Mouse (Mus musculus): ENCODE measurements around the gene Ssc4d. TPM values are rescaled to one million over a fixed set of nuclear protein-coding genes. Genes with fewer than 3 reads are reported as not detected.

Ssc4d gene
- polyA plus RNA-seq, 1 experiment, result 4.3 TPM

GRCm38 (mm10) chr5:135918059-135918437, 56.3 kb downstream of the Ssc4d start:
- H3K27me3 ChIP-seq (replicated peaks; ENCODE audit: control insufficient read depth, insufficient read depth, low read length), result no peaks in the 10 kb centered on the region
- H3K27ac ChIP-seq (ENCODE audit: insufficient read depth, low read depth, low read length), result no peak overlapping the region
- TF ChIP-seq POLR2A (IDR thresholded peaks at IDR 0.05; ENCODE audit: low read depth, low read length), result no peak
- TF ChIP-seq CTCF (conservative IDR thresholded peaks at IDR 0.05; ENCODE audit: insufficient read depth, insufficient read length, low read depth, low read length), result no peak
- no peak for DNase-seq
- peaks cover 4% of the 10 kb centered on the region; the same call in 1 of the 2 replicates for H3K4me1 ChIP-seq (ENCODE audit: control insufficient read depth, insufficient read depth, low read length)
- 89% methylated on average over 5 of the region's 5 CpGs for WGBS
- H3K36me3 ChIP-seq (ENCODE audit: control insufficient read depth, insufficient read depth, low read length), result no peaks in the 10 kb centered on the region; the same call in 1 of the 2 replicates
- no peak overlapping the region for H3K4me3 ChIP-seq (ENCODE audit: insufficient read depth, low read depth, low read length)

DNA sequence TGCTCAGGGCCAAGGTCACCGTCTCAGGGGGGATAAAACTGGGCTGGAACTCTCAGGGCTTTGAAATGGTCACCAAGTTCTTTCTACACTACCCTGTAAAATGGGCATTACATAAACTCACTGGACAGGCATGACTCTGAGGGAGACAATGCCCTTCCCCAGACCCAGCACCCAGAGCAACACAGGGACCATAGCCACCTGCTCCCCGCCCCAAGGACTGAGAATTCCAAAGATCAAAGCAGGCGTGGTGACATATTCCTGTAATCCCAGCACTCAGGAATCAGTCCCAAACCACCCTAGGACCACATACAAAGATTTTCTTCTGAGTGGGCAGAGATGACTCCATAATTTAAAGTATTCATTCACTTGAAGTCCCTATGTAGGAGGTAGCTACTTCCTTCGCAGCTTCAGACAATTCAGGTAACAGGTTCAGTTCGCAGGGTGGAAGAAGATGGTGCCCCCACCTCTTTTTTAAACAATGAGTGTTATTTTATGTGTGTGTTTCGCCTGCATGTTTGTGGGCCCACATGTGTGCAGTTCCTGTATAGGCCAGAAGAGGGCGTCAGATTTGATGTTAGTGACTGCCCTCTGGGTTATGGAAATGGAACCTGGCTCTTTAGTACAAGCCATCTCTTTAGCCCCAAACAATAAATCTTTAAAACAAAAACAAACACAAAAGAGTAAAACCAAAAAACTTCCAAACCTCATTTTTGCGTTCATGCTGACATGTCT, 56.8 kb downstream of the Ssc4d start:
- Histone ChIP-seq H3K27ac (ENCODE audit: insufficient read depth, low read depth, low read length) (no peak overlapping the region), H3K27me3 (replicated peaks; ENCODE audit: control insufficient read depth, insufficient read depth, low read length) (no peaks in the 10 kb centered on the region), H3K4me1 (ENCODE audit: control insufficient read depth, insufficient read depth, low read length) (peaks cover 4% of the 10 kb centered on the region; the same call in 1 of the 2 replicates), H3K36me3 (ENCODE audit: control insufficient read depth, insufficient read depth, low read length) (no peaks in the 10 kb centered on the region; the same call in 1 of the 2 replicates), H3K4me3 (ENCODE audit: insufficient read depth, low read depth, low read length) (no peak overlapping the region)
- 87% methylated on average over 8 of the region's 8 CpGs for WGBS
- DNase-seq, result peak; percentile 46
- TF ChIP-seq POLR2A (IDR thresholded peaks at IDR 0.05; ENCODE audit: low read depth, low read length) (no peak), CTCF (conservative IDR thresholded peaks at IDR 0.05; ENCODE audit: insufficient read depth, insufficient read length, low read depth, low read length) (0 out of 2 replicates have a peak, but pooled peaks have one; percentile 18)

- WGBS, result 76% methylated on average over 3 of the region's 3 CpGs
- Histone ChIP-seq H3K4me1 (ENCODE audit: control insufficient read depth, insufficient read depth, low read length) (peaks cover 4% of the 10 kb centered on the region; the same call in 1 of the 2 replicates), H3K27me3 (replicated peaks; ENCODE audit: control insufficient read depth, insufficient read depth, low read length) (no peaks in the 10 kb centered on the region), H3K27ac (ENCODE audit: insufficient read depth, low read depth, low read length) (no peak overlapping the region), H3K4me3 (ENCODE audit: insufficient read depth, low read depth, low read length) (no peak overlapping the region), H3K36me3 (ENCODE audit: control insufficient read depth, insufficient read depth, low read length) (no peaks in the 10 kb centered on the region)
- TF ChIP-seq POLR2A (IDR thresholded peaks at IDR 0.05; ENCODE audit: low read depth, low read length) (no peak), CTCF (conservative IDR thresholded peaks at IDR 0.05; ENCODE audit: insufficient read depth, insufficient read length, low read depth, low read length) (no peak)
- peak; percentile 56 for DNase-seq
These were observed 57.7 kb downstream of the Ssc4d start for GRCm38 (mm10) chr5:135916601-135917000.

DNA sequence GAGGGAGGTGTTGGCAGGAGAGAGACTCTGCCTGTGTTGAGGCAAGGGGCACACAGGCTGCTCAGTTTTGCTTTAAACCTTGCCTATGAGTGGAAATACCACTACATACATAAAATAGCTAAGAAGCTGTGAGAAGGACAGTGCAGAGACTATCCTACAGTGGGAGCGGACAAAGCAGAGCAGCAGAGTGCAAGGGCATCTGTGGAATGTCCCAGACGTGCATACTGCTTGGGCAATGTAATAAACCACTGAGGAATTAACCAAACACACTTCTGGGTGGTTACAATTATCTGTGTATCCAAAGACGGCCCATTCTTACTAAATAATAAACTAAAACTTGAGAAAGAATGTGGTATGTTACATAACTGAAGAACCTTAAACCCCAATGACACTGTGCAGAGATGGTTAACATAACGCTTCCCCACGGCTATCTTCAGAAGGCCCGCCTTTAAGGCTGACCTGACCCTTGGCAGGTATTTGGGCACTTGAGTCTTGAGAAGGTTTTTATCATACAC, 58.2 kb downstream of the Ssc4d start:
- Histone ChIP-seq H3K4me3 (ENCODE audit: insufficient read depth, low read depth, low read length) (no peak overlapping the region), H3K4me1 (ENCODE audit: control insufficient read depth, insufficient read depth, low read length) (peaks cover 4% of the 10 kb centered on the region; the same call in 1 of the 2 replicates), H3K27ac (ENCODE audit: insufficient read depth, low read depth, low read length) (no peak overlapping the region), H3K27me3 (replicated peaks; ENCODE audit: control insufficient read depth, insufficient read depth, low read length) (no peaks in the 10 kb centered on the region), H3K36me3 (ENCODE audit: control insufficient read depth, insufficient read depth, low read length) (no peaks in the 10 kb centered on the region)
- no peak for TF ChIP-seq POLR2A (IDR thresholded peaks at IDR 0.05; ENCODE audit: low read depth, low read length)
- no peak for TF ChIP-seq CTCF (conservative IDR thresholded peaks at IDR 0.05; ENCODE audit: insufficient read depth, insufficient read length, low read depth, low read length)
- peak; percentile 43 for DNase-seq
- 55% methylated on average over 6 of the region's 6 CpGs for WGBS

- Histone ChIP-seq H3K27ac (ENCODE audit: insufficient read depth, low read depth, low read length) (no peak overlapping the region), H3K4me3 (ENCODE audit: insufficient read depth, low read depth, low read length) (no peak overlapping the region), H3K4me1 (ENCODE audit: control insufficient read depth, insufficient read depth, low read length) (no peaks in the 10 kb centered on the region; the same call in 1 of the 2 replicates), H3K36me3 (ENCODE audit: control insufficient read depth, insufficient read depth, low read length) (peaks cover 5% of the 10 kb centered on the region; the same call in 1 of the 2 replicates), H3K27me3 (replicated peaks; ENCODE audit: control insufficient read depth, insufficient read depth, low read length) (no peaks in the 10 kb centered on the region)
- DNase-seq, result peak; percentile 50
- 43% methylated on average over 6 of the region's 6 CpGs for WGBS
- TF ChIP-seq POLR2A (IDR thresholded peaks at IDR 0.05; ENCODE audit: low read depth, low read length) (no peak), CTCF (conservative IDR thresholded peaks at IDR 0.05; ENCODE audit: insufficient read depth, insufficient read length, low read depth, low read length) (no peak; the same call in 1 of the 2 replicates)
These were observed 60.2 kb downstream of the Ssc4d start for GRCm38 (mm10) chr5:135914156-135914555.

- WGBS, result 64% methylated on average over 5 of the region's 5 CpGs
- Histone ChIP-seq H3K4me1 (ENCODE audit: control insufficient read depth, insufficient read depth, low read length) (no peaks in the 10 kb centered on the region; the same call in 1 of the 2 replicates), H3K27ac (ENCODE audit: insufficient read depth, low read depth, low read length) (no peak overlapping the region), H3K4me3 (ENCODE audit: insufficient read depth, low read depth, low read length) (no peak overlapping the region), H3K36me3 (ENCODE audit: control insufficient read depth, insufficient read depth, low read length) (peaks cover 5% of the 10 kb centered on the region; the same call in 1 of the 2 replicates), H3K27me3 (replicated peaks; ENCODE audit: control insufficient read depth, insufficient read depth, low read length) (no peaks in the 10 kb centered on the region)
- no peak for TF ChIP-seq CTCF (conservative IDR thresholded peaks at IDR 0.05; ENCODE audit: insufficient read depth, insufficient read length, low read depth, low read length)
- no peak for TF ChIP-seq POLR2A (IDR thresholded peaks at IDR 0.05; ENCODE audit: low read depth, low read length)
- no peak for DNase-seq
These were observed 61.1 kb downstream of the Ssc4d start for GRCm38 (mm10) chr5:135913201-135913600.

DNA sequence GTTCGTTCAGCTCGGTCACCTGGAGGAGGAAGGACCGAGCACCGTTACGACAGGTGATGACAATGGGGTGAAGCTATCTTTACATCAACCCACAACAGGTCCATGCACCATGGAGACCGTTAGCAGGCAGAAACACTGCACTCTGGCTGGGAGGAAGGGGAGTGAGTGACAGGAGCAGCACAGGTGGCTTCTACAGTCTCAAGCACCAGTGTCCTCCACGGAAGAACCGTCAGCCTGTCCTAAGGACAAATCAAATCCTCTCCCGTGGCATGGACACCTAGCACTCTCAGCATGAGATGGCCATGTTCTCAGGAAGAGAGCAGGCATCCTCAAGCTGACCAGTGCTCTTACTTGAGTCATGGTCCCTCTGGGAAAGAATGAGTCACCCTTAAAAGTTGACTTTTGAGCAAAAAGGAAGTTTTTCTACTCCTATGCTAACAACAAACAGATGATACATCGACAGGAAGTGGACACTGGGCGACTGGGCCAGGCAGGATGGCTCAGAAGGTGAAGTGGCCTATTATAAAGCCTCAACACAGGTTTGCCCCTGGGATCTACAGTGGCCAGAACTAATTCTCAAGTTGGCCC, 62.6 kb downstream of the Ssc4d start:
- Histone ChIP-seq H3K27me3 (replicated peaks; ENCODE audit: control insufficient read depth, insufficient read depth, low read length) (no peaks in the 10 kb centered on the region), H3K36me3 (ENCODE audit: control insufficient read depth, insufficient read depth, low read length) (peaks cover 5% of the 10 kb centered on the region; the same call in 1 of the 2 replicates), H3K4me3 (ENCODE audit: insufficient read depth, low read depth, low read length) (no peak overlapping the region), H3K27ac (ENCODE audit: insufficient read depth, low read depth, low read length) (no peak overlapping the region), H3K4me1 (ENCODE audit: control insufficient read depth, insufficient read depth, low read length) (no peaks in the 10 kb centered on the region; the same call in 1 of the 2 replicates)
- TF ChIP-seq CTCF (conservative IDR thresholded peaks at IDR 0.05; ENCODE audit: insufficient read depth, insufficient read length, low read depth, low read length) (no peak), POLR2A (IDR thresholded peaks at IDR 0.05; ENCODE audit: low read depth, low read length) (no peak)
- 81% methylated on average over 11 of the region's 11 CpGs for WGBS
- DNase-seq, result no peak
